Mouse (Mus musculus) embryo, embryonic 11 days (tissue): ENCODE results near the gene Srms.
A peak's percentile ranks its signal among the peaks of the same experiment; 100 is the strongest.

ENCODE experiments used
- DNase-seq: peaks from one replicate; pipeline ENCODE4 v3.0.0-alpha.2; 2015

Gene Srms

DNA sequence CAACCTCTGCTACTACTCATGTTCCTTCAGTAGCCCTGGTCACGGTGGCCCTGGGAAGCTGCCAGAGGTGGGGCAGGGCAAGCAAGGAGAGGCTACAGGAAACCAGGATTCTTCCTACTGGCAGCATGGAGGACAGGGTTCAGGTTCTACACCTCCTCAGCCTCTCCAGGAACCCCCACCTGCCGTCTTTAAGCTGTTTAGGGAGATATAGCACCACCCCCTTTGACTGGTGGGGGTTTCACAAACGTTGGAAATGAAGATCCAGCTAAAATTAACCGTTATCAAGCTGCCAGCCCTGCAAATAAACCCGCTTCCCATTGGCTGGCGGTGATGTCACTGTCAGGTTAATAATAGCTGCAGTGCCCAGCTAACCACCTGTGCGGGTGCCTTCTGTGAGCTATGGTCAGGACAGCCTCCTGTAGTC lies 53.9 kb downstream of the Srms start:
- no peak for DNase-seq

DNA sequence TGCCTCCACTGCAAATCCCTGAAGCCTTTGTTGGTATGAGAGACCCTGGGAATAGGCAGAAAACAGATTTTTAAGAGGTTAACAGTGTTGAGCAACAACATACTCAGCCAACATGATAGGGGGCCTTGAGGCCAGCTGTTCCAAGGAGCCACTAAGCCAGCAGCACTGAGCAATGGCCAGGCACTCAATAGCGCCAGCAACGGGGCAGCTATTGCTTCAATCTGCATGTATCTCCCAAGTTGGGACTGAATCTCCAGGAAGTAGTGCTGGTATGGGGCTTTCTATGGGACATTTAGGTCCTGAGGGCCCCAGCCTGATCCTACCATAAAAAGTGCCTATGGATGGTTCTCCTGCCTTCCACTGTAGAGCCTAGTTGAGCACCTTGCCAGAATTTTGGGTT lies 54.5 kb downstream of the Srms start:
- no peak for DNase-seq

DNA sequence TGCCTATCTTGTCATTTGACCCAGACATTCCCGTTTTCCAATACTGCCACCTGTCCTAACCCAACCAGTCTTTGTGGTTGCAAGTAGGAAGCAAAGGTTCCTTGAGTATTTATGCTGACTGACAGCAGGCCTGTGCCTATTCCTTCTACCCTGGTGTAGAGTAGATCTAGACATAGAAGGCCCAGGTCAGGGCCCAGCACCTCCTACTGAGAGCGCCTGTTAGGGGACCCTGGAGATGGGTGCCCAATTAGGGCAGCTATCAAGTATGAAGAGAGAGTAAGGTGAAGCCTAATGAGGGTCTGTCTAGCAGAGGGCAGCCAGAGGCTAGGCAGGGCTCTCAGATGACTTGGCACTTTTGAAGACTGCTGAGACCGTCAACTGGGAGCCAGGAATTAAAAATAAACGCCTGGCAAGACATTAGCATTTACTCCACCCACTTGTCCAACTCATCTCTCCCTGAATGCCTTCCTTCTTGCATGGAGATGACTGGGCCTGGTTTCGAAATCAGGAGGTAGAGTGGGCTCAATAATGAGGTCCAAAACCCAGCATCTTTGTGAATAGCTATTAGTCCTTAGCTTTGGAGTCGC lies 55.2 kb downstream of the Srms start:
- DNase-seq, result no peak

DNA sequence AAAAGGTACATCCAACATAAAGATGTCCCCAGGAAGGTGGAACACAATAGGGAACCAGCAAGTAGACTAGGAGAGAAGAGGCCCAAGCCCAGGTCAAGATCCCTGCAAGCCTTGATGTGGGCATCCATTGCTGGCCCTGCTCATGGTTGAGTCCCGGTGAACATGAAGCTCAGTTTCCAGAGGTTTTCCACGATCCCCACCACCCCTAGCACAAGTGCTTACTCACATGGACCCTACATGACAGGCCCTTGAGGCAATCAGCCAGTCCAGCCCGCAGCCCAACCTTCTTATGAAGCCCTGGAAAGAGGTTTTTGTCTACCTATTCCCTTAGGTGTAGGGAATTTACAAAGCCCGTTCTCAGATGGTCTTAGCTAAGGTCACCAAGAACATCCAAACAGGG lies 55.8 kb downstream of the Srms start:
- DNase-seq, result no peak

DNA sequence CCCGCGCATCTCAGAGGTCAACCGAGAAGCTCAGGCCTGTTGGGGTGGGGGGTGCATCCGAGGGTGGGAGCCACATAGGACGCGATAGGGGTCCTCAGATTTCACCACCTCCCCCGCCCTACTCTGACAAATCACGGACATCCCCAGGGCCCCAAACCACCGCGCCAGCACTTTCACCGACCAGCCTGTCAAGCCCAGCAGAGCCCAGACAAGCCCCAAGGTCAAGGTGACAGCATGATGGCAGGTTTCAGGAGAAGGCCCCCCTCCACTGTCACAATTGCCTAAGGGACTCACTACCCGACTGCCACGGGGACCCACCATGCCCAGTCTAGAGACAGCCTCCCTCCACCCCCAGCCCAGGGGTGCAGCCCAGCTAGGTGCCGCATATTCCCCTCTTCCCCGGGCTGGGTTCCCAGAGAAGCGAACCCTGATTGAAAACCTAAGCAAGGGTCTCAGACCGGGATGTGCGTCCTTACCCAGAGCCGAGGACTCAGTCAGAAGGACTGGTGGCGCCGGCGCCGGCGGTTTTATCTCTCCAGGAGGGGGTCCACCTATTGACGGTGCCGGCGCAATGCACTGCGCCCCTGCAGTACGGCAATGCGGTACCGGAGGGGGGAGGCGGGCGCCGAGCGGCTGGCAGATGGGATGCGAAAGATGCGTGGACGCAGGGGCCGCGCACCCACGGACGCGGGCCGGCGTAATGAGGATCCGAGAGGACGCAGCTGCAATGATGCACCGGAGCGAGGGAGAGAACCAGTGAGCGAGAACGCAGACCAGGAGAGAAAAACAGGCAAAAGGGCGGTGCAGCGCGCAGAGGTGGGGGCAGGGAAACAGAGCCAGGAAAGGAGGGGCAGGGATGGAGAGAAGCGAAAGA lies 56.5 kb downstream of the Srms start, which contains the start of gene Eef1a2:
TSS of gene Eef1a2 (minus strand) at position 767 of the 874 bp plus-strand sequence.
- peak; percentile 41 for DNase-seq

DNA sequence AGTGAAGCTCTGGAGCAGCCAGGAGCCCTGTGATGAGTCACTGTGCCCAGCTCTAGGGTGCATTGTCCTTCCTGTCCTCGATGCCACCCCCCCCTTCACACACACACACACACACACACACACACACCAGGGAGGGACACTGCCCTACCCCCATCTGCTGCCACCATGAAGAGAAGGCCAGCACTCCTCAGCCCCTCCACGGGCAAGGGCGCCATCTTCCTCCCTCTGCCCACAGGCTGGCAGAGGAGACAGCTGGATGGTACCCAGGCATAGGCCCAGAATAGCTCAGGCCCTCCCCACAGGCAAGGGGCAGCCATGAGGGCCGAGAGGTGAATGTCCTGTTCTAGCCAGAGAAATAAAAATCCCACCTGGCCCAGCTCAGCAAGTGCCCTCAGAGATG lies 57.2 kb downstream of the Srms start:
- no peak for DNase-seq
